Mouse (Mus musculus): ENCODE measurements around the gene Il3ra. TPM values are rescaled to one million over a fixed set of nuclear protein-coding genes. Genes with fewer than 3 reads are reported as not detected.

Gene Il3ra
- total RNA-seq (2021), result 1 to 10 TPM; 3.0 TPM

- DNase-seq, result peak; percentile 63 to 70
Measured at GRCm38 (mm10) chr14:14345948-14346812, at the start of gene Il3ra. TSS of gene Il3ra (plus strand) at chr14:14346275.

- DNase-seq, result no peak
Measured at GRCm38 (mm10) chr14:14308938-14309337, 37.1 kb upstream of the Il3ra start.

GRCm38 (mm10) chr14:14309416-14309815 lies 36.7 kb upstream of the Il3ra start:
- DNase-seq, result no peak

GRCm38 (mm10) chr14:14322528-14322927 lies 23.5 kb upstream of the Il3ra start, which contains the start of gene Olfr31:
TSS of gene Olfr31 (plus strand) at chr14:14322828.
- no peak for DNase-seq

- DNase-seq, result peak; percentile 73 to 78
Measured at GRCm38 (mm10) chr14:14345113-14345871, 783 bp upstream of the Il3ra start.

- peak in 1 of 2 experiments; percentile 14 for DNase-seq
Measured at GRCm38 (mm10) chr14:14346813-14347100, 682 bp downstream of the Il3ra start.

- DNase-seq, result peak; percentile 31 to 36
Measured at GRCm38 (mm10) chr14:14347151-14347835, 1.2 kb downstream of the Il3ra start.

GRCm38 (mm10) chr14:14347836-14348621 lies 2.0 kb downstream of the Il3ra start:
- peak; percentile 43 to 44 for DNase-seq

GRCm38 (mm10) chr14:14348674-14349401 lies 2.8 kb downstream of the Il3ra start:
- DNase-seq, result peak in 1 of 2 experiments; percentile 10

GRCm38 (mm10) chr14:14349485-14350262 lies 3.6 kb downstream of the Il3ra start:
- no peak for DNase-seq

- no peak for DNase-seq
Measured at GRCm38 (mm10) chr14:14350263-14351147, 4.4 kb downstream of the Il3ra start.

GRCm38 (mm10) chr14:14351148-14351455 lies 5.0 kb downstream of the Il3ra start:
- no peak for DNase-seq

GRCm38 (mm10) chr14:14351721-14352590 lies 5.9 kb downstream of the Il3ra start:
- DNase-seq, result no peak

GRCm38 (mm10) chr14:14352606-14353005 lies 6.5 kb downstream of the Il3ra start:
- no peak for DNase-seq

GRCm38 (mm10) chr14:14353081-14353732 lies 7.1 kb downstream of the Il3ra start:
- DNase-seq, result no peak

- no peak for DNase-seq
Measured at GRCm38 (mm10) chr14:14353740-14354510, 7.8 kb downstream of the Il3ra start.
